Mouse (Mus musculus) adrenal gland, adult (tissue): Measurements from ENCODE around the gene Ptp4a2.
A peak's percentile ranks its signal among the peaks of the same experiment; 100 is the strongest.
"Not testable (repeated sequence)": the region's sequence is repeated elsewhere in the genome, so short reads cannot be mapped to it uniquely, and the experiment has no call there.

Experiments
- DNase-seq, 2 experiments: peaks; one replicate each; pipeline ENCODE4 v3.0.0; 2022 to 2023; ENCODE audit warnings: low spot score in 1 of 2; ENCODE audit not compliant: inconsistent age in 2 of 2

The Ptp4a2 gene

GRCm38 (mm10) chr4:129839866-129840555, 29.0 kb downstream of the Ptp4a2 start:
- DNase-seq = no peak

GRCm38 (mm10) chr4:129846823-129847222, 35.8 kb downstream of the Ptp4a2 start:
- no peak for DNase-seq

- no peak for DNase-seq
These were observed 39.5 kb downstream of the Ptp4a2 start for GRCm38 (mm10) chr4:129850491-129850890.

- no peak for DNase-seq
These were observed 40.8 kb downstream of the Ptp4a2 start for GRCm38 (mm10) chr4:129851861-129852260.

GRCm38 (mm10) chr4:129853053-129853452, 42.0 kb downstream of the Ptp4a2 start:
- peak in 1 of 2 experiments; percentile 52 for DNase-seq

GRCm38 (mm10) chr4:129853996-129854395, 43.0 kb downstream of the Ptp4a2 start:
- peak in 1 of 2 experiments; percentile 77 for DNase-seq

GRCm38 (mm10) chr4:129854615-129855014, 43.6 kb downstream of the Ptp4a2 start:
- DNase-seq = no peak

GRCm38 (mm10) chr4:129855051-129855970, 44.3 kb downstream of the Ptp4a2 start:
- DNase-seq = peak; percentile 84 to 90

- DNase-seq = no peak
These were observed 49.4 kb downstream of the Ptp4a2 start for GRCm38 (mm10) chr4:129860456-129860855.

GRCm38 (mm10) chr4:129861400-129861799, 50.4 kb downstream of the Ptp4a2 start:
- no peak for DNase-seq

- no peak for DNase-seq
These were observed 51.3 kb downstream of the Ptp4a2 start for GRCm38 (mm10) chr4:129862357-129862756.

- DNase-seq = not testable (repeated sequence)
These were observed 55.2 kb downstream of the Ptp4a2 start for GRCm38 (mm10) chr4:129866171-129866570.

- DNase-seq = no peak
These were observed 57.2 kb downstream of the Ptp4a2 start for GRCm38 (mm10) chr4:129868211-129868610.

- DNase-seq = no peak
These were observed 59.5 kb downstream of the Ptp4a2 start for GRCm38 (mm10) chr4:129870483-129870882.

- peak; percentile 48 to 67 for DNase-seq
These were observed 61.4 kb downstream of the Ptp4a2 start for GRCm38 (mm10) chr4:129872376-129872922.

- DNase-seq = no peak
These were observed 63.8 kb downstream of the Ptp4a2 start for GRCm38 (mm10) chr4:129874805-129875204.

GRCm38 (mm10) chr4:129875406-129875805, 64.4 kb downstream of the Ptp4a2 start:
- no peak for DNase-seq

- peak; percentile 81 to 93 for DNase-seq
These were observed 66.1 kb downstream of the Ptp4a2 start for GRCm38 (mm10) chr4:129876831-129877764.

GRCm38 (mm10) chr4:129877967-129878655, 67.1 kb downstream of the Ptp4a2 start:
- peak in 1 of 2 experiments; percentile 44 for DNase-seq

GRCm38 (mm10) chr4:129878656-129879145, 67.7 kb downstream of the Ptp4a2 start:
- DNase-seq = no peak
